Mouse (Mus musculus) myocyte (in vitro differentiated cells): ENCODE data around the gene Hopx. TPM values are rescaled to one million over a fixed set of nuclear protein-coding genes. Genes with fewer than 3 reads are reported as not detected.

Experiments used
- H3K27me3 ChIP-seq: one replicate; pipeline ENCODE4 v1.6.1; 2011; ENCODE audit not compliant: control insufficient read depth, insufficient read depth, insufficient read length
- H3K36me3 ChIP-seq: one replicate; pipeline ENCODE4 v1.6.1; 2011; ENCODE audit not compliant: control insufficient read depth, insufficient read depth
- H3K4me2 ChIP-seq: one replicate; pipeline ENCODE4 v1.6.1; 2011; ENCODE audit warnings: low read depth, control low read depth
- H3K4me3 ChIP-seq: one replicate; pipeline ENCODE4 v1.5.1; 2011; ENCODE audit warnings: mild to moderate bottlenecking, control low read depth, moderate library complexity
- H3K79me2 ChIP-seq: one replicate; pipeline ENCODE4 v1.6.1; 2011; ENCODE audit not compliant: control insufficient read depth, insufficient read depth
- H3ac ChIP-seq: one replicate; pipeline ENCODE4 v1.6.1; 2011; ENCODE audit not compliant: control insufficient read depth, insufficient read length
- CEBPB ChIP-seq: IDR thresholded peaks from 2 replicates; pipeline ENCODE4 v1.6.1; 2011; ENCODE audit warnings: mild to moderate bottlenecking, moderate library complexity; ENCODE audit not compliant: poor library complexity, insufficient read depth, severe bottlenecking
- E2F4 ChIP-seq: IDR thresholded peaks from one replicate; pipeline ENCODE4 v1.6.1; 2011; ENCODE audit warnings: mild to moderate bottlenecking, control low read depth, moderate library complexity; ENCODE audit not compliant: insufficient read depth
- MAX ChIP-seq: IDR thresholded peaks from one replicate; pipeline ENCODE4 v1.6.1; 2011; ENCODE audit warnings: low read depth, mild to moderate bottlenecking, control low read depth
- MYOD1 ChIP-seq, 3 experiments: IDR thresholded peaks; one replicate each; pipeline ENCODE4 v1.6.1; 2011; ENCODE audit warnings: control low read depth in 2 of 3, low read depth in 2 of 3, mild to moderate bottlenecking in 2 of 3, moderate library complexity in 1 of 3; ENCODE audit not compliant: insufficient read length in 2 of 3, control insufficient read depth in 1 of 3
- MYOG ChIP-seq, 3 experiments: IDR thresholded peaks; one replicate each; pipeline ENCODE4 v1.6.1; 2011; ENCODE audit warnings: control low read depth in 2 of 3, low read depth in 2 of 3, mild to moderate bottlenecking in 2 of 3; ENCODE audit not compliant: insufficient read length in 2 of 3, control insufficient read depth in 1 of 3, insufficient read depth in 1 of 3
- POLR2A ChIP-seq: IDR thresholded peaks from one replicate; pipeline ENCODE4 v1.6.1; 2011; ENCODE audit warnings: low read depth, mild to moderate bottlenecking, control low read depth, moderate library complexity; ENCODE audit not compliant: insufficient read length
- POLR2AphosphoS2 ChIP-seq: IDR thresholded peaks from one replicate; pipeline ENCODE4 v1.6.1; 2011; ENCODE audit warnings: low read depth, control low read depth; ENCODE audit not compliant: insufficient read length
- REST ChIP-seq: IDR thresholded peaks from one replicate; pipeline ENCODE4 v1.6.1; 2011; ENCODE audit warnings: mild to moderate bottlenecking, control low read depth, moderate library complexity; ENCODE audit not compliant: insufficient read depth, insufficient read length
- SRF ChIP-seq: IDR thresholded peaks from one replicate; pipeline ENCODE4 v1.6.1; 2011; ENCODE audit warnings: low read depth; ENCODE audit not compliant: control insufficient read depth, insufficient read length
- TCF12 ChIP-seq: IDR thresholded peaks from one replicate; pipeline ENCODE4 v1.6.1; 2011; ENCODE audit warnings: mild to moderate bottlenecking, control low read depth; ENCODE audit not compliant: poor library complexity, insufficient read depth, severe bottlenecking
- TCF3 ChIP-seq: IDR thresholded peaks from one replicate; pipeline ENCODE4 v1.6.1; 2011; ENCODE audit warnings: low read depth, control low read depth; ENCODE audit not compliant: insufficient read length
- USF1 ChIP-seq: IDR thresholded peaks from one replicate; pipeline ENCODE4 v1.6.1; 2011; ENCODE audit warnings: low read depth, mild to moderate bottlenecking, control low read depth, moderate library complexity
- polyA plus RNA-seq: library from polyadenylated mRNA; unstranded; fragments of >200 nt; fragmentation: generic; extraction: Trizol; gene quantifications from one replicate; pipeline ENCODE4 v1.2.1, GENCODE M21; 2012; ENCODE audit warnings: missing spikeins

The Hopx gene
- polyA plus RNA-seq, 1 experiment = 0.68 TPM

- TF ChIP-seq REST (no peak), E2F4 (no peak), USF1 (no peak), MYOD1 (IDR thresholded peaks at IDR 0.05; ENCODE audit: control insufficient read depth in 1 of 3, insufficient read length in 2 of 3, low read depth in 2 of 3) (no peak), CEBPB (peak; percentile 49; the same call in 1 of the 2 replicates), POLR2AphosphoS2 (no peak)
- no peaks in the 10 kb centered on the region for H3K36me3 ChIP-seq
- no peak overlapping the region for H3K4me3 ChIP-seq
- no peaks in the 10 kb centered on the region for H3K79me2 ChIP-seq
- H3K27me3 ChIP-seq = no peaks in the 10 kb centered on the region
- H3K4me2 ChIP-seq = no peak overlapping the region
- H3ac ChIP-seq = no peak overlapping the region
Observed at GRCm38 (mm10) chr5:77137701-77138265, 22.9 kb upstream of the Hopx start.

GRCm38 (mm10) chr5:77136684-77137224 is 21.8 kb upstream of the Hopx start:
- TF ChIP-seq POLR2A (no peak), MYOG (IDR thresholded peaks at IDR 0.05; ENCODE audit: control insufficient read depth in 1 of 3, insufficient read depth in 1 of 3, insufficient read length in 2 of 3, low read depth in 2 of 3) (no peak), E2F4 (no peak), CEBPB (no peak), POLR2AphosphoS2 (no peak), TCF3 (no peak), SRF (no peak)
- H3ac ChIP-seq = no peak overlapping the region
- H3K79me2 ChIP-seq = no peaks in the 10 kb centered on the region
- no peaks in the 10 kb centered on the region for H3K36me3 ChIP-seq
- no peak overlapping the region for H3K4me2 ChIP-seq
- no peak overlapping the region for H3K4me3 ChIP-seq
- no peaks in the 10 kb centered on the region for H3K27me3 ChIP-seq

- Histone ChIP-seq H3K4me2 (no peak overlapping the region), H3K79me2 (no peaks in the 10 kb centered on the region), H3K27me3 (no peaks in the 10 kb centered on the region), H3K4me3 (no peak overlapping the region), H3ac (no peak overlapping the region), H3K36me3 (no peaks in the 10 kb centered on the region)
- TF ChIP-seq POLR2A = no peak
- TF ChIP-seq SRF = no peak
- TF ChIP-seq CEBPB = no peak
- TF ChIP-seq REST = no peak
- no peak for TF ChIP-seq TCF12
- no peak for TF ChIP-seq MYOG (IDR thresholded peaks at IDR 0.05; ENCODE audit: control insufficient read depth in 1 of 3, insufficient read depth in 1 of 3, insufficient read length in 2 of 3, low read depth in 2 of 3)
- no peak for TF ChIP-seq USF1
- TF ChIP-seq MYOD1 (IDR thresholded peaks at IDR 0.05; ENCODE audit: control insufficient read depth in 1 of 3, insufficient read length in 2 of 3, low read depth in 2 of 3) = no peak
- TF ChIP-seq POLR2AphosphoS2 = no peak
- TF ChIP-seq E2F4 = no peak
- TF ChIP-seq TCF3 = no peak
- TF ChIP-seq MAX = no peak
Observed at GRCm38 (mm10) chr5:77134961-77135360, 20.0 kb upstream of the Hopx start.

GRCm38 (mm10) chr5:77134465-77134864 is 19.5 kb upstream of the Hopx start:
- H3K27me3 ChIP-seq = no peaks in the 10 kb centered on the region
- no peaks in the 10 kb centered on the region for H3K79me2 ChIP-seq
- no peak overlapping the region for H3K4me3 ChIP-seq
- no peaks in the 10 kb centered on the region for H3K36me3 ChIP-seq
- H3K4me2 ChIP-seq = no peak overlapping the region
- H3ac ChIP-seq = no peak overlapping the region
- TF ChIP-seq MYOD1 (IDR thresholded peaks at IDR 0.05; ENCODE audit: control insufficient read depth in 1 of 3, insufficient read length in 2 of 3, low read depth in 2 of 3) (no peak), TCF3 (no peak), REST (no peak), E2F4 (no peak), POLR2A (no peak), MYOG (IDR thresholded peaks at IDR 0.05; ENCODE audit: control insufficient read depth in 1 of 3, insufficient read depth in 1 of 3, insufficient read length in 2 of 3, low read depth in 2 of 3) (no peak), CEBPB (no peak), TCF12 (no peak), MAX (no peak)

- TF ChIP-seq MYOG (IDR thresholded peaks at IDR 0.05; ENCODE audit: control insufficient read depth in 1 of 3, insufficient read depth in 1 of 3, insufficient read length in 2 of 3, low read depth in 2 of 3) = no peak
- TF ChIP-seq MAX = no peak
- TF ChIP-seq TCF3 = no peak
- no peak for TF ChIP-seq MYOD1 (IDR thresholded peaks at IDR 0.05; ENCODE audit: control insufficient read depth in 1 of 3, insufficient read length in 2 of 3, low read depth in 2 of 3)
- TF ChIP-seq CEBPB = no peak
- TF ChIP-seq SRF = no peak
- TF ChIP-seq TCF12 = no peak
- TF ChIP-seq POLR2A = no peak
- no peak for TF ChIP-seq USF1
- no peak for TF ChIP-seq E2F4
- no peak for TF ChIP-seq REST
- TF ChIP-seq POLR2AphosphoS2 = no peak
- H3K79me2 ChIP-seq = no peaks in the 10 kb centered on the region
- no peaks in the 10 kb centered on the region for H3K36me3 ChIP-seq
Observed at GRCm38 (mm10) chr5:77133960-77134359, 19.0 kb upstream of the Hopx start.

More at GRCm38 (mm10) chr5:77133960-77134359, 19.0 kb upstream of the Hopx start:
- Histone ChIP-seq H3K4me3 (no peak overlapping the region), H3K4me2 (no peak overlapping the region), H3ac (no peak overlapping the region), H3K27me3 (no peaks in the 10 kb centered on the region)
